Mouse (Mus musculus) stomach, embryonic 14.5 days (tissue): ENCODE measurements around the gene Ptprn2. TPM values are rescaled to one million over a fixed set of nuclear protein-coding genes. Genes with fewer than 3 reads are reported as not detected.

Experiments used
- ATAC-seq: fragments of 200-750 bp; cut with Nextera tagmentation; 2 replicates; pipeline ENCODE4 v1.8.0; 2017; ENCODE audit warnings: low read depth, moderate TSS enrichment; ENCODE audit not compliant: insufficient number of reproducible peaks, insufficient read depth, low FRiP score
- H3K27ac ChIP-seq: fragments of 300-500 bp; sonication (generic); 2 replicates; pipeline ENCODE4 v1.5.1; 2014; ENCODE audit warnings: mild to moderate bottlenecking, low read length, moderate library complexity, mixed read lengths
- H3K27me3 ChIP-seq: fragments of 300-500 bp; sonication (generic); 2 replicates; pipeline ENCODE4 v1.6.1; 2014; ENCODE audit warnings: low read length, control low read depth, mixed read lengths; ENCODE audit not compliant: control insufficient read depth, insufficient read depth
- H3K36me3 ChIP-seq: fragments of 300-500 bp; sonication (generic); 2 replicates; pipeline ENCODE4 v1.6.1; 2014; ENCODE audit warnings: mild to moderate bottlenecking, control low read depth, low read length, moderate library complexity, mixed read lengths; ENCODE audit not compliant: control insufficient read depth, insufficient read depth
- H3K4me1 ChIP-seq: fragments of 300-500 bp; sonication (generic); 2 replicates; pipeline ENCODE4 v1.6.1; 2014; ENCODE audit warnings: low read length, control low read depth, mixed read lengths; ENCODE audit not compliant: control insufficient read depth, insufficient read depth
- H3K4me2 ChIP-seq: fragments of 300-500 bp; sonication (generic); replicated peaks from 2 replicates; pipeline ENCODE4 v1.6.1; 2014; ENCODE audit warnings: low read depth, low read length, control low read depth
- H3K4me3 ChIP-seq: fragments of 300-500 bp; sonication (generic); 2 replicates; pipeline ENCODE4 v1.5.1; 2014; ENCODE audit warnings: low read depth, low read length, control low read depth
- H3K9ac ChIP-seq: fragments of 300-500 bp; sonication (generic); replicated peaks from 2 replicates; pipeline ENCODE4 v1.6.1; 2014; ENCODE audit warnings: low read depth, mild to moderate bottlenecking, control low read depth, low read length, moderate library complexity, mixed read lengths
- H3K9me3 ChIP-seq: fragments of 300-500 bp; sonication (generic); 2 replicates; pipeline ENCODE4 v1.6.1; 2016; ENCODE audit warnings: low read depth, low read length, control low read depth; ENCODE audit not compliant: control insufficient read depth
- WGBS: fragments of 180-500 bp; shearing (Covaris S2); extraction: QIAGEN DNeasy Blood & Tissue Kit; methylation state at CpG from one replicate; pipeline ENCODE4 v1.1.7; 2014; 5-methylcytosine and 5-hydroxymethylcytosine counted together
- polyA plus RNA-seq: library from polyadenylated mRNA; unstranded; fragments of >200 nt; fragmentation: Nextera tagmentation; extraction: Ambion mirVana; gene quantifications from 2 replicates; pipeline ENCODE4 v1.2.1, GENCODE M21; 2014

Ptprn2 gene
- polyA plus RNA-seq, 1 experiment from 2014 or later: 2.2 TPM

DNA sequence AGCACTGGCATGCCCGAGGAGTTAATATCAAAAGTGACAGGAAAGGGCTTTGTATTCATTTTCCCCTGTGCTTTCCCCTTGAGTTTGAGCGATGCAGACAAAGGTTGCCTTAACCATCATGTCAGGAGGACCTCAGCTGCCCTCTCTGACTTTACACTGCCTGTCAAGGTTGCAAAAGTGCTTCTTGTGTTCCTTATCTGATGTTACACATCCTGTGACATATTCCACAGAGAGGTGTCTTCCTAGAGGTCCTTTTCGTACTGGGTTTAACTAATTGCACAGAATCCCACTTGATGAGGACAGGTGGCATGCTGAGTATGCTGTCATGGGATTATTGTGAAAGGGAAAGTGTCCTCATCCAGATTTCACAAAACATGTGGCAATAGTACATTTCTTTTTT is 16.4 kb upstream of the Ptprn2 start:
- Histone ChIP-seq H3K4me3 (no peak overlapping the region), H3K27me3 (no peaks in the 10 kb centered on the region), H3K9me3 (no peaks in the 10 kb centered on the region), H3K4me1 (no peaks in the 10 kb centered on the region), H3K9ac (no peak overlapping the region), H3K4me2 (no peak overlapping the region), H3K36me3 (no peaks in the 10 kb centered on the region), H3K27ac (no peak overlapping the region)
- ATAC-seq: no peak
- 87% methylated on average over 3 of the region's 3 CpGs for WGBS

DNA sequence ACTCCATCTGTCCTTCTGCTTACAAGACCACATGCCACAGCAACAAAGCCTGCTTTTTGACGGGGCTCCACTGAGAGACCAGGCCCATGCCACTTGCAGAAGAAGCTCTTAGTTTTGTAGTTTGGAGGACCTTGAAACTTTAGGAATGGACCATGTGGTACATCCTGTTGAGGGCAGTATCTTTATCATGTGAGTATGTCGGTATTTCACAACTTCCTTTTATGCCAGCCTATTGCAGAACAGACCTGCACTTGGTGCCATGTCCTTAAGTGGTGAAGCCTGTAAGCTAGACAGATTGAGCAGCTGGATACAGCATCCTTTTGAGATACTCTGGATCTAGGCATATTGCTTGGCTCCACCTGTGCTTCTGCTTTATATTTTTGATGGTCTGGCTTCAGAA is 12.3 kb upstream of the Ptprn2 start:
- no peaks in the 10 kb centered on the region for H3K4me1 ChIP-seq
- no peak overlapping the region for H3K4me3 ChIP-seq
- H3K9me3 ChIP-seq: no peaks in the 10 kb centered on the region
- WGBS: 75% methylated on average over 2 of the region's 2 CpGs
- H3K27me3 ChIP-seq: no peaks in the 10 kb centered on the region
- H3K9ac ChIP-seq: no peak overlapping the region
- no peaks in the 10 kb centered on the region for H3K36me3 ChIP-seq
- H3K4me2 ChIP-seq: no peak overlapping the region
- H3K27ac ChIP-seq: no peak overlapping the region
- ATAC-seq: no peak

DNA sequence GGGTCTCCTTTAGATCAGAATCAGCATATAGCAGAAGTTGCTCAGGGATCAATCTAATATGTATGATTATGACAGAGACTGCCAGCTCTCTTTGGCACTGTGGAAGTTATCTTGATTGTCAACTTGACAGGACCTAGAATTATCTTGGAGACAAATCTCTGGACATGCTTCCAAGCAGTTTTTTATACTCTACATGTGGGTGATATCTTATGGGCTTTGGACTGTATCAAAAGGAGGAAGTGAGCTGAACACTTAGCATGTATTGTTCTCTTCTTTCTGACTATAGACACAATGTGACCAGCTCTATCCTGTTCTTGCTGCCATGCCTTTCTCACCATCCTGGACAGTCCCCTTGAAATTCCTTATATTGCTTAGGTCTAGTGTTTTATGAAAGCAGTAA is 11.8 kb upstream of the Ptprn2 start:
- H3K4me3 ChIP-seq: no peak overlapping the region
- no peak for ATAC-seq
- H3K4me2 ChIP-seq: no peak overlapping the region
- H3K36me3 ChIP-seq: no peaks in the 10 kb centered on the region
- H3K27ac ChIP-seq: no peak overlapping the region
- H3K4me1 ChIP-seq: no peaks in the 10 kb centered on the region
- H3K27me3 ChIP-seq: no peaks in the 10 kb centered on the region
- H3K9me3 ChIP-seq: no peaks in the 10 kb centered on the region
- H3K9ac ChIP-seq: no peak overlapping the region

DNA sequence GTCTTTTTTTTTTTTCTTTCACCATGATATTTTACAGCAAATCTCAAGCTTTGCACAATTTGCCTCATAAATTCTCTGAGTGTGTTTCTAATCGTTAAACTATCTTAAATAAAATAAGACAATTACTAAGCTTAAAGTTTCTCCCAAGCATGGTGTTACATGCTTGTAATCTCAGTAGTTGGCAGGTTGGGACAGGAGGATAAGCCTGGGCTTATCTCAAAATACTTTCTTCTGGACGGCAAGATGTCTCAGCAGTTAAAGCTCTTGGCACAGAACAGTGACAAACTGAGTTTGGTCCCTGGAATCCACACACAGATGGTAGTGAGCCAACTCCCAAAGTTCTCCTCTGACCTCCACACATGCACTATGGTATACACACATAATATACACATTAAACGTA is 10.8 kb upstream of the Ptprn2 start:
- Histone ChIP-seq H3K4me2 (no peak overlapping the region), H3K27ac (no peak overlapping the region), H3K9me3 (no peaks in the 10 kb centered on the region), H3K27me3 (no peaks in the 10 kb centered on the region), H3K36me3 (no peaks in the 10 kb centered on the region), H3K4me3 (no peak overlapping the region), H3K4me1 (no peaks in the 10 kb centered on the region), H3K9ac (no peak overlapping the region)
- WGBS: 45% methylated on average over 3 of the region's 3 CpGs
- no peak for ATAC-seq

DNA sequence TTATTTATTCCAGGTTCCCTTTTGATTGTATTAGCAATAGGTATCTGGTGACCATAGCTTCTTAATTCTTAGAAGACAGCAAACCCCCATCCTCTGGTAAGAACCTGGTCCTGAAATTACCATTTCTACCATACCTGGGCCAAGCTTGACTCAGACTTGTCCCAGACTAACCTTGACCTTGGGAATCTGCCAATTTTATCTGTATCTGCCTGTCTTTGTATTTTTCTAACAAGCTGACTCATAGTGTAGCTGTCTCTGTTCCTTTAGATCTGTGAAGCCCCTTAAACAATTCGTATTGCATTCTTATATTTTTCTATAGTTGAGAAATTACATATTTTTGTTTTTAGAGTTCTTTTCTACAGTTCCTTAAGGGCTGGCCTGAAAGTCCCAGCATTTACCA is 6.7 kb upstream of the Ptprn2 start:
- Histone ChIP-seq H3K4me3 (no peak overlapping the region), H3K36me3 (no peaks in the 10 kb centered on the region), H3K9me3 (no peaks in the 10 kb centered on the region), H3K4me1 (no peaks in the 10 kb centered on the region), H3K4me2 (no peak overlapping the region), H3K9ac (no peak overlapping the region), H3K27me3 (no peaks in the 10 kb centered on the region), H3K27ac (no peak overlapping the region)
- 68% methylated on average over 1 of the region's 1 CpGs for WGBS
- no peak for ATAC-seq

DNA sequence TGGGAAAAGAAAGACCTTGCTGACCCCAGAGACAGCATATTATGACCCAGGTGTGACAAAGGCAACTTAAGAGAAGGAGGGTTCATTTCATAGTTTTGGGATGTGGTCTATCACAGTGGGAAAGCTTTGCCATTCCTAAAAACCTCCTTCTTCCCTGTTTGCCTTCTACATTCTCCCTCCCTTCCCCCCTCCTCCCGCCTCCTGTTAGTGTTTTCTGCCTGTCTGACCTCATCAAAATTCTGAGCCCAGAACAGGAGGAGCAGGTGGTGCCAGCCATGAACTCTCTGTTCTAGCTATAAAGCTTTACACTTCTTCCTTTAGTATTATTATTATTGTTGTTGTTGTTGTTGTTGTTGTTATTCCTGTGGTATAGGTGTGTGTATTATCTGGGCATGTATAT is 3.6 kb upstream of the Ptprn2 start:
- Histone ChIP-seq H3K27me3 (no peaks in the 10 kb centered on the region), H3K9me3 (no peaks in the 10 kb centered on the region), H3K4me1 (peaks cover 6% of the 10 kb centered on the region; the same call in 1 of the 2 replicates), H3K27ac (no peak overlapping the region), H3K36me3 (no peaks in the 10 kb centered on the region), H3K9ac (no peak overlapping the region), H3K4me3 (no peak overlapping the region), H3K4me2 (no peak overlapping the region)
- ATAC-seq: no peak
- 71% methylated on average over 1 of the region's 1 CpGs for WGBS

DNA sequence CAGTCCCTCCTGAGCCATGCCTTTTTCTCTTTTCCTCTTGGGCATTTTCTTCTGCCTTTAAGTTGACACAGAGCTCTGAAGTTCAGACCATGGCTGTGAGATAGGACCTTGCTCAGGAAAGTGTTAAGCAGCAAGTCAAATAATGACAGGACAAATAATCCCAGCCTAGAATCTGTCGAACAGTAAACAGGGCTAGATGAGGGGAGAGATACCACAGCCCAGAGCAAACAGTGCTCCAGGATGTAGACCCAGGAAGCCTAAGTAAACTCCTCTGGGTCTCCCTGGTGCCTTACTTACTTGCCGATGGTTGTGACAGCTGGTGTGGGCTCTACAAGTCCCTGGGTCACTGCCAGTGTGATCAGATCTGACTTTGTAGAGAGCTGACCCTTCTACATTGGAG is 1.9 kb upstream of the Ptprn2 start:
- H3K9ac ChIP-seq: no peak overlapping the region
- peak overlapping the region; percentile 41; the same call in 1 of the 2 replicates for H3K27ac ChIP-seq
- H3K4me3 ChIP-seq: no peak overlapping the region
- no peak overlapping the region for H3K4me2 ChIP-seq
- no peaks in the 10 kb centered on the region; the same call in 1 of the 2 replicates for H3K27me3 ChIP-seq
- H3K9me3 ChIP-seq: no peaks in the 10 kb centered on the region
- peaks cover 6% of the 10 kb centered on the region; the same call in 1 of the 2 replicates for H3K4me1 ChIP-seq
- ATAC-seq: peak; percentile 79
- WGBS: 27% methylated on average over 2 of the region's 2 CpGs
- no peaks in the 10 kb centered on the region for H3K36me3 ChIP-seq

DNA sequence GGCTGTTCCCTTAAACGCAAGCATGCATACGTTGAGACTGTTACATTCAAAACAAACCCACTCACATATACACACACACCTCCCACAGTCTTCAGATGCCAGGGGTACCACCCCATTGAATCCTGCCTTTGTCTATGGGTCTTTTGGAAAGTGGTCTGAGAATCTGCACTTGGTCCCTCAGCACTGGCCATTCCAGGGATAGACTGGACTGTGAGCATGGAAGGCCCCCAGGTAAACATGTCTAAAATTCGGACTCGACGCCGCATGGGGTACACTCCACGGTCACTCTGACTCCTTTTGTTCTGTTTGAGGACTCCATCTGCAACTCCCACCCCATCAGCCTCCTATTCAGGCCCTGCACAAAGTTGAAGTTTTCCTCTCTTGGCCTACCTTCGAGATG is 529 bp upstream of the Ptprn2 start:
- ATAC-seq: no peak
- H3K4me3 ChIP-seq: peak overlapping the region; percentile 49; the same call in 1 of the 2 replicates
- no peaks in the 10 kb centered on the region for H3K36me3 ChIP-seq
- peaks cover 6% of the 10 kb centered on the region; the same call in 1 of the 2 replicates for H3K4me1 ChIP-seq
- H3K9ac ChIP-seq: no peak overlapping the region
- H3K27ac ChIP-seq: no peak overlapping the region
- peak overlapping the region; percentile 96 for H3K4me2 ChIP-seq
- whole genome bisulfite sequencing: 75% methylated on average over 8 of the region's 8 CpGs
- H3K27me3 ChIP-seq: no peaks in the 10 kb centered on the region; the same call in 1 of the 2 replicates
- no peaks in the 10 kb centered on the region for H3K9me3 ChIP-seq

DNA sequence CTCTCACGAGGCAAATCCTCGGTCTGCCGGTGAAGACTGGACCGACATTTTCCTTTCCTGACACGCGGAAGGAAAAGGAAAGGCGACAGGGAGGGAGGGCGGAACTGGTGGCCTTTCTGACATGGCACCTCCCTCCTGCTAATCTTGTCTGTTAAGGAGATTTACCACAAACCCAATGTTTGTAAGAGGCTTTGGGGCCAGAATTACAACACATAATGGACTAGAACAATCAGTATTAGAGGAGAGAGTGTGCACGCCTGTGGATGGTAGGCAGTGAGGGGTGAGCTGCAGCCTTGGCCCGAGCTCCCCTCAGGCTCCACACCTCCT is 847 bp downstream of the Ptprn2 start:
- Histone ChIP-seq H3K4me3 (peak overlapping the region; percentile 49), H3K27ac (no peak overlapping the region), H3K4me2 (peak overlapping the region; percentile 96), H3K27me3 (no peaks in the 10 kb centered on the region; the same call in 1 of the 2 replicates), H3K4me1 (peaks cover 6% of the 10 kb centered on the region; the same call in 1 of the 2 replicates), H3K9ac (no peak overlapping the region), H3K36me3 (no peaks in the 10 kb centered on the region), H3K9me3 (no peaks in the 10 kb centered on the region)
- WGBS: 2% methylated on average over 10 of the region's 10 CpGs
- no peak for ATAC-seq
